Mouse (Mus musculus): Measurements from ENCODE around the gene Helz.
"Not testable (repeated sequence)": the region's sequence is repeated elsewhere in the genome, so short reads cannot be mapped to it uniquely, and the experiment has no call there.

Helz gene

GRCm38 (mm10) chr11:107547351-107548203 is at the start of gene Helz:
Gene Helz, plus strand, starts transcription at chr11:107547930.
- DNase-seq (ENCODE audit: low spot score) = peak; percentile 80

- no peak for DNase-seq (ENCODE audit: low spot score)
Observed at GRCm38 (mm10) chr11:107502801-107503200, 44.9 kb upstream of the Helz start.

GRCm38 (mm10) chr11:107504364-107504763 is 43.4 kb upstream of the Helz start:
- not testable (repeated sequence) for DNase-seq (ENCODE audit: low spot score)

- no peak for DNase-seq (ENCODE audit: low spot score)
Observed at GRCm38 (mm10) chr11:107506260-107506659, 41.5 kb upstream of the Helz start.

- no peak for DNase-seq (ENCODE audit: low spot score)
Observed at GRCm38 (mm10) chr11:107509631-107510338, 37.9 kb upstream of the Helz start.

DNA sequence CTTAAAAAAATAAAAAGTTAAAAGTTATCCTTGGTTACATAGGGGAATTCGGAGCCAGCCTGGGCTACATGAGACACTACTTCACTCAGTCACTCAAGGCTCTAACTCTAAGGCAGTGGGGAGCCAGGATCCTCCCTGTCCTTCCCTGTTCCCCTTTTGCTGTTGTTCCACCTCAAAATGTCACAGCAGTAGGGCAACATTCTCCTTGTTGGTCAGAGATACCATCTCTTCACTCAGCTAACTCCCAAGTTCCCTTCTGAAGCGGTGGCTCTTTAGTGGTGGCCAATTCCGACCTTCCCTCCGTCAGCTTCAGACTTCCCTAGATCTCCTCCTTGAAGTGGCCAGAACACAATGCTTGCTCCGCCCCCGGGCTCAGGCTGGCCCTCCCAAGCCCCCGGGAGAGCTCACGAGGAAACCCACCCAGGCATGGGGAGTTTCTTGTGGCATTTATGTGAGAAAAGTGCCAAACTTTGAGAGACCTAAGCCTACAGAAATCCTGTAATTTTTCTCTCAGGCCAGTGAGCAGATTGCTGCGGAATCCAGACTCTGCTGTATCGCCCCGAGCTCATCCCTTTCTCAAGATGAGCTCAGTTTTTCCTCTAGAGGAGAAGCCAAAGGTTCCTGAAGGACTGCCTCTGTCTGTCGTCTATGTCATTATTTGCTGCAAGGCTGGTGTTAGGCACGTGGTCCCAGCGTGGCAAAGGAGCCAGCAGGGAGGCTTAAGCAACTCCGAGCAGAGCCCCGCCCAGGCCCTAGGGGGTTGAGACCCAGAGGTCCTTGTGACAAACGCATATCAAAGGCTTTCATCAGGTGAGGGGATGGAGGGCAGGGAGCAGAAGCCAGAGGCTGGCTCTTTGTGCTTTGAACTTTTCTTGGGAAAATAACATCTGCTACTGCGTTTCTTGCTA is 37.1 kb upstream of the Helz start:
- peak; percentile 43 for DNase-seq (ENCODE audit: low spot score)

- DNase-seq (ENCODE audit: low spot score) = peak; percentile 82
Observed at GRCm38 (mm10) chr11:107511954-107512353, 35.8 kb upstream of the Helz start.

GRCm38 (mm10) chr11:107513047-107513446 is 34.7 kb upstream of the Helz start:
- peak; percentile 74 for DNase-seq (ENCODE audit: low spot score)

GRCm38 (mm10) chr11:107516387-107516786 is 31.3 kb upstream of the Helz start:
- DNase-seq (ENCODE audit: low spot score) = no peak

GRCm38 (mm10) chr11:107518645-107519429 is 28.9 kb upstream of the Helz start:
- no peak for DNase-seq (ENCODE audit: low spot score)

DNA sequence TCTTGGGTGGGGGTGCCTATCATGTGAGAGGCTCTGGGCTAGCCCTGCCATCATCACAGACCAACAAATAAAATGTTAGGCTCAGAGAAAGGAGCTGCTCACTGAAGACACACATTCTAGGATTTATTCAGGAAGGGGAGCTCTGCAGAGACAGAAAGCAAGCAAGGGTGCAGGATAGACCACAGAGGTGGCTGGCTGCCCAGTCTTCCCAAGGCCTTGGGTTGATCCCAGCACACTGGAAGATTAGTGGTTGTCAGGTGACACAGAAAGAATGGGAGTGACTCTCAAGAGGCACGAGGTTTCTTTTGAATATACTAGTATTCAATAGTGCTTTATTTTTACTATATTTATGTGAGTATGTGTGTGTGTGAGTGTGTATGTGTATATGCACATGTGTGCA is 26.6 kb upstream of the Helz start:
- DNase-seq (ENCODE audit: low spot score) = no peak

DNA sequence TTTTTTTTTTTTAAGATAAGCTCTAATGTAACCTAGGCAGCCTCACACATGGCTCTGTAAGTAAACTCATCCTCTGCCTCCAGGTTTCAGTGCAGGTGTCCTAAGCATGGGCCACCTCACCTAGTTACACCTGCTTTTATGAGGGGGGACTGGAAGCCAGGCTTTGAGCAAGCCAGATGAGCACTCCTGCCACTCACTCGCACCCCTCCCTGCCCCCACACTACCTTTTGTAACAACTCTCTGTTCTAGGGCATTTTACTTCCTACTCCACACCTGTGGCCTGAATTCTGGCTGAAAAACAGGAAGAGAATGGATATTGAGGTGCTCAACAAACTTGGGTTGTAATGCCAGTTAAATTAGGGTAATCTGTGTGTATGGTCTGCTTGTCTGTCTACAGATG is 22.8 kb upstream of the Helz start:
- DNase-seq (ENCODE audit: low spot score) = no peak

DNA sequence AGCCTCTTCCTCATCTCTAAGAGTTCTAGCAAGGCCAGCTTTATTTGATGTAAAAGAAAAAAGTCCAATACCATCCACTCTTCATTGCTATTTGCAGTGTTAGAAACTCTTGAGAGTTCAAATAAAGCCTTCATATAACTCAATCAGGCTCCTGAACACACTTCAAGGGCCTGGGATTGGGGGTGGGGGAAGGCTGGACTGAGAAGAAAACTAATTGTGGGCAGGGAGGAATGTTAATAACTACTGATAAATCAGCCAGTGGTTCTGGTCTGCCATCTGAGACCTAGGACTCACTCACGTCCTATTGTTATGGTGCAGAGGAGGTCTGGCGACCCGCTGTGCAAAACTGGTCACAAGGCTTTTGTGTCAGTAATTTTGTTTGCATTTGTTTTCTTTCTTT is 20.1 kb upstream of the Helz start:
- peak; percentile 51 for DNase-seq (ENCODE audit: low spot score)

- DNase-seq (ENCODE audit: low spot score) = no peak
Observed at GRCm38 (mm10) chr11:107529320-107529719, 18.4 kb upstream of the Helz start.

- no peak for DNase-seq (ENCODE audit: low spot score)
Observed at GRCm38 (mm10) chr11:107531445-107531844, 16.3 kb upstream of the Helz start.

DNA sequence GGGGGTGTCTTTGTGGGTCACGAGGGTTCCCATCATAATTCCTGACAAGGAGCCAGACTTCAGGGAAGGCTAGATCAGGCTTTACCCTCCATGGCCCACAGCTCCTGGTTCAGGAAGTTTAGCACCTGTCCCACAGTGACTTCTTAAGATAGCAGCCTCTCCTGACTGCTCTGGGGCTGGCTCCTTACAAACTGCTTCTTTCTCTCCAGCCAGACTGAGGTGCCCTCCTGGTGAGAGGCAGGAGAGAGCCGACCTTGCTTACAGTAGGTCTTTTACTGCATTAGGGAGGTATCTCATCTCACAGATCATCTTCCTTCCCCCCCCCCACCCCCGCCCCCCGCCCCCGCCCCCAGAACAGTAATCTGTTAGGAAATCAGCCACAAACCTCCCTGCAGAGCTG is 15.5 kb upstream of the Helz start:
- no peak for DNase-seq (ENCODE audit: low spot score)

- DNase-seq (ENCODE audit: low spot score) = no peak
Observed at GRCm38 (mm10) chr11:107538994-107539393, 8.7 kb upstream of the Helz start.

GRCm38 (mm10) chr11:107540339-107540738 is 7.4 kb upstream of the Helz start:
- DNase-seq (ENCODE audit: low spot score) = no peak

GRCm38 (mm10) chr11:107545747-107546476 is 1.8 kb upstream of the Helz start:
- DNase-seq (ENCODE audit: low spot score) = peak; percentile 9

DNA sequence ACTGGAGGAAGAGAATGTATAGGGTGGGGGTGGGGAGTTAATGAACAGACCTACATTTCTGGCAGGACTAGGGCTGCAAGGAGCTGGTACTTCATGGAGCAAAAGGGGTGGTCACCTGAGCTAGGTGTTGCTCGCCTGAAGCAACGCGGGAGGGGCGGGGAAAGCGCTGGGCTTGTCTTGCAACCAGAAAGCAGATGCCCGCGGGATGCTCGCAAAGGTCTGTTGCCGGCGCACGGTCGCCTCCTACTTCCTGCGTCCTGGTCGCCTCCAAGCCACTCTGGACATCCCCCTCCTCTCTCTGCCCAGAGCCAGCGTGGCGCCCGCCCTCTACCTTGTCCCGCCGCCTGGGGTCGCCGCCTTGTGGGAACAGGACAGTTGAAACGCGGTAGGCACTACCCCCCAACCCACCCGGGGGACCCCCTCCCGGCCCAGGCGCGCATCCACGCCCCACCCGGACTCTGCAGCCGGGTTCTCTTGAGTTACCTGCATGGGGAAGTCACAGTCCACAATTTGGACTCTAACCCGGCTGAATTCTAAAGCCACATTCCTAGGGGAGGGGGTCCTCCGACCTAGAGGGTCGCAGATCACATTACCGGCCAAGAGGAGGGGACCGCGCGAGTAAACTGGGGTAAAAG is 946 bp upstream of the Helz start:
- peak; percentile 66 for DNase-seq (ENCODE audit: low spot score)

Data from MN1 (cell line).